Mouse (Mus musculus) kidney, postnatal 0 days (tissue): ENCODE data around the gene Gjc1. TPM values are rescaled to one million over a fixed set of nuclear protein-coding genes. Genes with fewer than 3 reads are reported as not detected.

Source experiments
- ATAC-seq: fragments of 200-750 bp; cut with Nextera tagmentation; replicated peaks from 2 replicates; pipeline ENCODE4 v1.8.0; 2017; ENCODE audit warnings: low read depth, moderate number of reproducible peaks, moderate TSS enrichment, moderate library complexity; ENCODE audit not compliant: low FRiP score
- DNase-seq: peaks from one replicate; pipeline ENCODE4 v3.0.0-alpha.2; 2016; ENCODE audit warnings: low spot score
- H3K27ac ChIP-seq: fragments of 300-500 bp; sonication (generic); 2 replicates; pipeline ENCODE4 v1.5.1; 2014; ENCODE audit warnings: mild to moderate bottlenecking
- H3K27me3 ChIP-seq: fragments of 300-500 bp; sonication (generic); 2 replicates; pipeline ENCODE4 v1.6.1; 2014; ENCODE audit warnings: low read length, mixed read lengths; ENCODE audit not compliant: insufficient read depth
- H3K36me3 ChIP-seq: fragments of 300-500 bp; sonication (generic); 2 replicates; pipeline ENCODE4 v1.6.1; 2014; ENCODE audit warnings: low read length, mixed read lengths; ENCODE audit not compliant: insufficient read depth
- H3K4me1 ChIP-seq: fragments of 300-500 bp; sonication (generic); replicated peaks from 2 replicates; pipeline ENCODE4 v1.6.1; 2014; ENCODE audit warnings: antibody characterized with exemption, low read length, mixed read lengths; ENCODE audit not compliant: insufficient read depth
- H3K4me2 ChIP-seq: fragments of 300-500 bp; sonication (generic); 2 replicates; pipeline ENCODE4 v1.6.1; 2014; ENCODE audit warnings: mild to moderate bottlenecking, low read length, moderate library complexity, mixed read lengths
- H3K4me3 ChIP-seq: fragments of 300-500 bp; sonication (generic); replicated peaks from 2 replicates; pipeline ENCODE4 v1.5.1; 2014; ENCODE audit warnings: low read depth, low read length
- H3K9ac ChIP-seq: fragments of 300-500 bp; sonication (generic); 2 replicates; pipeline ENCODE4 v1.6.1; 2014; ENCODE audit warnings: low read depth, low read length
- H3K9me3 ChIP-seq: fragments of 300-500 bp; sonication (generic); replicated peaks from 2 replicates; pipeline ENCODE4 v1.6.1; 2016; ENCODE audit warnings: low read length, inconsistent platforms, mixed read lengths
- CTCF ChIP-seq: IDR thresholded peaks from 2 replicates; pipeline ENCODE4 v1.5.1; 2016; ENCODE audit warnings: antibody characterized with exemption, low read depth, mild to moderate bottlenecking, moderate library complexity
- WGBS: fragments of 180-500 bp; shearing (Covaris S2); extraction: QIAGEN DNeasy Blood & Tissue Kit; methylation state at CpG from one replicate; pipeline ENCODE4 v1.1.7; 2014; 5-methylcytosine and 5-hydroxymethylcytosine counted together
- polyA plus RNA-seq: library from polyadenylated mRNA; unstranded; fragments of >200 nt; fragmentation: Nextera tagmentation; extraction: Ambion mirVana; gene quantifications from 2 replicates; pipeline ENCODE4 v1.2.1, GENCODE M21; 2015

Gene Gjc1
- polyA plus RNA-seq, 1 experiment from 2014 or later: 44.2 TPM

DNA sequence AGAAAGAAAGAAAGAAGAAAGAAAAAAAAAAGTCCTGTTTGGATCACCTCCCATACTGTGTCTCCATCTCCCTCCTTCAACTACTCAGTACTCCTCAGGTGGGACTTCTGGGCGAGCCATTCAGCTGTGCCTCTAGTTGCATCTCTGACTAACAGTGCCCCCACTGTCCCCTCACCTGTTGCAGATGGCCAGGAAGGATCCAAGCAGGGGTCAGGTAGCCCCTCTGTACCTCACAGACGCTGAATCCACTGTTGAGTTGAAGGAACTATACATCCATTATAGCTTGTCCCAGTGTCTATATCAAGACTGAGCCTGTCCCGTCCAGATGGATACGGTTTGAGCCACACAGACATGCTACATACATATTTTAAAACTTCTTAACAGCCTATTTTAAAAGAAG is 38.0 kb downstream of the Gjc1 start:
- 86% methylated on average over 4 of the region's 4 CpGs for WGBS
- Histone ChIP-seq H3K4me2 (no peak overlapping the region), H3K9ac (no peak overlapping the region), H3K27ac (no peak overlapping the region), H3K27me3 (no peaks in the 10 kb centered on the region), H3K4me3 (no peak overlapping the region), H3K4me1 (peaks cover 11% of the 10 kb centered on the region; the same call in 1 of the 2 replicates), H3K9me3 (no peaks in the 10 kb centered on the region), H3K36me3 (no peaks in the 10 kb centered on the region)
- no peak for TF ChIP-seq CTCF
- DNase-seq (no peak), ATAC-seq (no peak)

DNA sequence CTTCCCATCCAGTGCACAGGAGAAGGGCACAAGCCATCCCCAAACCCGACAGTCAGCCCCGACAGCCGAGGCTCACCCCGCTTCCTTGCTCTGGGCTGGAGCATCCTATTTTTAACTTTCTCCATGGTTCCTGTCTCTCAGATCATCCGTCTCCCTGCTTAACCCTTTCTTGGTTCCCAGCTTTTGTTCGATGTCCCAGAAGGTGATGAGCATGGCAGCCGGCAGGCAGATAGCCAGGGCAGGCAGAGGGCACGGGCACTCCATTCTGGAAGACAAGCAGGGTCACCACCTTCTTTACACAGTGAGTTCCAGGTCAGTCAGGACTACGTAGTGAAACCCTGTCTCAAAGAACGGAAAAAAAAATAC is 38.5 kb downstream of the Gjc1 start:
- peak overlapping the region; percentile 54; the same call in 1 of the 2 replicates for H3K27ac ChIP-seq
- ATAC-seq (no peak), DNase-seq (peak; percentile 20)
- H3K9ac ChIP-seq: 0 out of 2 replicates have a peak overlapping the region, but pooled peaks have one; percentile 14
- H3K36me3 ChIP-seq: no peaks in the 10 kb centered on the region
- 39% methylated on average over 10 of the region's 10 CpGs for WGBS
- peaks cover 11% of the 10 kb centered on the region; the same call in 1 of the 2 replicates for H3K4me1 ChIP-seq
- no peak overlapping the region for H3K4me3 ChIP-seq
- no peak overlapping the region for H3K4me2 ChIP-seq
- TF ChIP-seq CTCF: no peak
- no peaks in the 10 kb centered on the region for H3K9me3 ChIP-seq
- H3K27me3 ChIP-seq: no peaks in the 10 kb centered on the region

DNA sequence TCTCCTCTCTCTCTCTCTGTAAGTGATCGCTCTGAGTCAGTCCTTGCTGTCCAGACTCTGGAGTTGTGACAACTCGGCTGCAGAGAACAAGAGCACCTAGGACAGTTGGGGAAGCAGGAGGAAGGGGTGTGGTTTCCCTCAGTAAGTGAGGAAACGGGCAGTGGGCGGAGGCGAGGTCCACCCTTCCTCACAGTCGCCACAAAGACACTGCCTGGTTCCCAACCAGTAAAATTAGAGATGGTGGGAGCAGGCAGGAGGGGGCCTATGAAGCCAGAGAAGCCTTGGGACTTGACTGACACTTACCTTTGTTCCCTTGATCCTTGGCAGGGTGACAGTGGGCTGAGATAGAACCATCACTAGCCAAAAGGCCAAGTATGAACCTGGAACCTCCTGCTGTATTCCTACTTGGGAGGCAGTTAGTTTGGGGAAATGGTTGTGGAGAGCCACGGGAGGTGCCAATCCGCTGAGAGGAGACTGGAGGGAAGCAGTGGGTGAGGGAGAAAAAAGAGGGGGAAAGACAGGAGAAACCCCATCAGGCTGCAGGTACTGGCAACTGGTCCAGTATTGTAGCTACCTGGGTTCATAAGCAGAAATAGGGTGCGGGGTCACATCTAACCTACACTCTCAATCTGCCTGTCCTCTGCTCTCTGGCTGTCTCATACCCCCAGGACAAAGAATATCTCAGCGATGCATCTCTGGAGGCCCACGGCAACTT is 39.1 kb downstream of the Gjc1 start:
- peak overlapping the region; percentile 54 for H3K27ac ChIP-seq
- no peak for ATAC-seq
- H3K4me3 ChIP-seq: no peak overlapping the region
- no peaks in the 10 kb centered on the region for H3K9me3 ChIP-seq
- TF ChIP-seq CTCF: no peak
- no peaks in the 10 kb centered on the region for H3K27me3 ChIP-seq
- no peaks in the 10 kb centered on the region for H3K36me3 ChIP-seq
- DNase-seq: peak; percentile 54
- 41% methylated on average over 11 of the region's 11 CpGs for WGBS
- no peak overlapping the region; the same call in 1 of the 2 replicates for H3K4me2 ChIP-seq
- H3K4me1 ChIP-seq: peaks cover 11% of the 10 kb centered on the region; the same call in 1 of the 2 replicates
- 0 out of 2 replicates have a peak overlapping the region, but pooled peaks have one; percentile 14 for H3K9ac ChIP-seq

DNA sequence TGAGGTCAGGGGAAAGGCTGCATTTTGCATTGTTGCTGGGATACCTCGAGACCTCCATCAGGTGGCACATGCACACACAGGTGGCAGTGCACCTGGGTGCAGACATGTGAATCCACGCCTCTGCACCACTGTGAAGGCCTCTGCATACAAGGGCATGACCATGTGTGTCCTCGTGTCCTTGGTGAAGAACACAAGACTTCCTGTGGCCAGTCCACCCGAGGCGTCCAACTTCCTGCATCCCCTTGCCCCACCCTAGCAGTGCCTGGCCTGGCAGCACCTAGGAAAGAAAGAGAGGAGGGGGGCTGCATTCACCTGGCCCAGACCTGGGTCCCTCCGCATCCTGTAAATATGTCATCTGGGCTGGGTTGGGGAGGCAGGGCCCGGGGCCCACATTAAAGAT is 39.7 kb downstream of the Gjc1 start:
- Histone ChIP-seq H3K9me3 (no peaks in the 10 kb centered on the region), H3K27me3 (no peaks in the 10 kb centered on the region), H3K27ac (peak overlapping the region; percentile 54), H3K4me2 (no peak overlapping the region; the same call in 1 of the 2 replicates), H3K9ac (no peak overlapping the region), H3K36me3 (no peaks in the 10 kb centered on the region), H3K4me1 (peaks cover 11% of the 10 kb centered on the region; the same call in 1 of the 2 replicates), H3K4me3 (no peak overlapping the region)
- no peak for TF ChIP-seq CTCF
- ATAC-seq (no peak), DNase-seq (no peak)
- 72% methylated on average over 7 of the region's 7 CpGs for WGBS

DNA sequence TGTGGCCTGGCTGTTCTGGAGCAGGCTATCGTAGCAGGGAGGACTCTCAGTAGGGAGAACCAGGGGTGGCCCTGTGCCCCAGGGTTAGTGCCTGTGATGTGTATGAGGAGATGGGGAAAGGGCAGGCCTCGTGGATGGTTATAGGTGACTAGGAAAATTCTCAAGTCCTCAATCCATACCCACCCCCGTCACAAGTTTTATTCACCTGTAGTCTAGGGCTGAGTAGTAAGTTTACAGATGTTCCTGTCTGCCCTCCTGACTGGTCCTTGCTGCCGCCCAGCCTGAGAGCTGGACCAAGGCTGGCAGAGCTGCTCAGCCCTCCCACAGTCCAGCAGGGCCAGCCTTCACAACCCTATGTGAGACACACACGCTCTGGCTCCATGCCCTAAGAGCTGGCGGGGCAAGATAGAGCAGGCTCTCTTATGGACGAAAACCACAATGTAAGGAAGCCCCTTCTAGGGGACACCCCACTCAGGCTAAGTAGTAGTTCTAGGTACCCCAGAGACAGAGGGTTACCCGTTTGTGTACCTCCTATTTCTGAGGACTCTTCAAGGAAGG is 40.3 kb downstream of the Gjc1 start:
- DNase-seq (no peak), ATAC-seq (no peak)
- Histone ChIP-seq H3K4me1 (peaks cover 11% of the 10 kb centered on the region; the same call in 1 of the 2 replicates), H3K9me3 (no peaks in the 10 kb centered on the region), H3K36me3 (no peaks in the 10 kb centered on the region), H3K9ac (no peak overlapping the region), H3K27me3 (no peaks in the 10 kb centered on the region), H3K4me2 (no peak overlapping the region), H3K4me3 (no peak overlapping the region), H3K27ac (no peak overlapping the region)
- 87% methylated on average over 8 of the region's 8 CpGs for WGBS
- TF ChIP-seq CTCF: no peak

DNA sequence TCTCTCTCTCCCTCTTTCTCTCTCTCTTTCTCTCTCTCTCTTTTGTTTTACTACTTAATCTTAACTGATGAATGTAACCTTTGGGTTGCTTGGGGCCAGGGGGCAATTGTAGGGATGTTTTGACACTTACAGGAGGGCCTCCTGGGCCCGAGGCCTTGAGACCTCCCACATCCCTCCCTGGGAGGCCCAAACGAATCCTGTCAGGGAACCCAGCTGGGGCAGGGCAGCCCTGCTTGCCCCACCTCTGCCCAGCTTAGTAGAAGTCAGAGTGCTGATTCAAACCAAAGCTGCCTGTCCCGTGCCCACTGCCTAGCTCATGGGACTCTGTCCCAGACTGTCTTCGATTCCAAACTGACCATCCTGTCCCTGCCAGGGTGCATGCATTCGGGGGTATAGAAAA is 40.9 kb downstream of the Gjc1 start:
- TF ChIP-seq CTCF: no peak
- 37% methylated on average over 5 of the region's 5 CpGs for WGBS
- DNase-seq: no peak
- peaks cover 11% of the 10 kb centered on the region; the same call in 1 of the 2 replicates for H3K4me1 ChIP-seq
- no peak overlapping the region for H3K27ac ChIP-seq
- no peak for ATAC-seq
- no peaks in the 10 kb centered on the region for H3K9me3 ChIP-seq
- H3K36me3 ChIP-seq: no peaks in the 10 kb centered on the region
- no peak overlapping the region for H3K4me3 ChIP-seq
- no peak overlapping the region for H3K4me2 ChIP-seq
- H3K27me3 ChIP-seq: no peaks in the 10 kb centered on the region
- H3K9ac ChIP-seq: no peak overlapping the region
